Mouse (Mus musculus) c-Kit-positive CD71-positive TER-119-negative erythroid progenitor cells, embryonic 14.5 days (primary cell): Measurements from ENCODE around the gene S100a8.

Experiments used
- DNase-seq: peaks from one replicate; pipeline ENCODE4 v3.0.0-alpha.2; 2013; ENCODE audit warnings: low read depth

The S100a8 gene

GRCm38 (mm10) chr3:90668846-90669245, at the start of gene S100a8:
Gene S100a8 (plus strand): TSS chr3:90668978.
- no peak for DNase-seq

GRCm38 (mm10) chr3:90621552-90621951, 47.2 kb upstream of the S100a8 start:
- no peak for DNase-seq

- DNase-seq: no peak
Observed at GRCm38 (mm10) chr3:90623435-90624071, 45.2 kb upstream of the S100a8 start.

GRCm38 (mm10) chr3:90625496-90625895, 43.3 kb upstream of the S100a8 start:
- no peak for DNase-seq

- DNase-seq: no peak
Observed at GRCm38 (mm10) chr3:90626266-90627021, 42.3 kb upstream of the S100a8 start.

GRCm38 (mm10) chr3:90627366-90627765, 41.4 kb upstream of the S100a8 start:
- DNase-seq: no peak

- no peak for DNase-seq
Observed at GRCm38 (mm10) chr3:90627807-90628206, 41.0 kb upstream of the S100a8 start.

- no peak for DNase-seq
Observed at GRCm38 (mm10) chr3:90629298-90629697, 39.5 kb upstream of the S100a8 start.

- no peak for DNase-seq
Observed at GRCm38 (mm10) chr3:90631984-90632383, 36.8 kb upstream of the S100a8 start.

- no peak for DNase-seq
Observed at GRCm38 (mm10) chr3:90638511-90639275, 30.1 kb upstream of the S100a8 start.

GRCm38 (mm10) chr3:90639511-90640154, 29.1 kb upstream of the S100a8 start:
- peak; percentile 41 for DNase-seq

- DNase-seq: no peak
Observed at GRCm38 (mm10) chr3:90640981-90641380, 27.8 kb upstream of the S100a8 start.

- DNase-seq: peak; percentile 15
Observed at GRCm38 (mm10) chr3:90644220-90644619, 24.6 kb upstream of the S100a8 start.

- DNase-seq: no peak
Observed at GRCm38 (mm10) chr3:90647291-90647690, 21.5 kb upstream of the S100a8 start.

- no peak for DNase-seq
Observed at GRCm38 (mm10) chr3:90648981-90649380, 19.8 kb upstream of the S100a8 start.

- DNase-seq: no peak
Observed at GRCm38 (mm10) chr3:90649832-90650231, 18.9 kb upstream of the S100a8 start.

- peak; percentile 16 for DNase-seq
Observed at GRCm38 (mm10) chr3:90652878-90653508, 15.8 kb upstream of the S100a8 start.

GRCm38 (mm10) chr3:90653717-90654116, 15.1 kb upstream of the S100a8 start, which contains the start of gene S100a7a:
Gene S100a7a (plus strand): TSS chr3:90654017.
- DNase-seq: no peak

GRCm38 (mm10) chr3:90657405-90657804, 11.4 kb upstream of the S100a8 start:
- no peak for DNase-seq

GRCm38 (mm10) chr3:90659364-90660044, 9.3 kb upstream of the S100a8 start:
- no peak for DNase-seq

GRCm38 (mm10) chr3:90664219-90664618, 4.6 kb upstream of the S100a8 start:
- no peak for DNase-seq
